Mouse (Mus musculus): ENCODE results near the gene Sult1a1.

Sult1a1 gene

GRCm38 (mm10) chr7:126657522-126657921 lies 18.7 kb downstream of the Sult1a1 start:
- DNase-seq, result no peak

DNA sequence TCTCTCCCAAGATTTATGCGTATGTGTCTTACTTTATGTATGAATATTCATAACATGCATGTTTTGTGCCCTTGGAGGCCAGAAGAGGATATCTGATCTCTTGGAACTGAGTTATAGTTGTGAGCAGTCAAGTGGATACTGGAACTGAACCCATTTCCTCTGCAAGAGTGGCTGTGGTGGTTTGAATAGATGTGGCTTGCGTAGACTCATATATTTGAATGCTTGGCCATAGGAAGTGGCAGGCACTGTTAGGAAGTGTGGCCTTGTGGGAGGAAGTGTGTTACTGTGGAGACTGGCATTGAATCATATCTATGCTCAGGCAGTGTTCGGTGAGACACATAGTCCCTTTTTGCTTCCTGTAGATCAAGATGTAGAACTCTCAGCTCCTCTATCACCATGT lies 20.5 kb downstream of the Sult1a1 start:
- no peak for DNase-seq

- DNase-seq, result no peak
These were observed 22.2 kb downstream of the Sult1a1 start for GRCm38 (mm10) chr7:126653991-126654390.

GRCm38 (mm10) chr7:126650852-126651251 lies 25.4 kb downstream of the Sult1a1 start:
- no peak for DNase-seq

DNA sequence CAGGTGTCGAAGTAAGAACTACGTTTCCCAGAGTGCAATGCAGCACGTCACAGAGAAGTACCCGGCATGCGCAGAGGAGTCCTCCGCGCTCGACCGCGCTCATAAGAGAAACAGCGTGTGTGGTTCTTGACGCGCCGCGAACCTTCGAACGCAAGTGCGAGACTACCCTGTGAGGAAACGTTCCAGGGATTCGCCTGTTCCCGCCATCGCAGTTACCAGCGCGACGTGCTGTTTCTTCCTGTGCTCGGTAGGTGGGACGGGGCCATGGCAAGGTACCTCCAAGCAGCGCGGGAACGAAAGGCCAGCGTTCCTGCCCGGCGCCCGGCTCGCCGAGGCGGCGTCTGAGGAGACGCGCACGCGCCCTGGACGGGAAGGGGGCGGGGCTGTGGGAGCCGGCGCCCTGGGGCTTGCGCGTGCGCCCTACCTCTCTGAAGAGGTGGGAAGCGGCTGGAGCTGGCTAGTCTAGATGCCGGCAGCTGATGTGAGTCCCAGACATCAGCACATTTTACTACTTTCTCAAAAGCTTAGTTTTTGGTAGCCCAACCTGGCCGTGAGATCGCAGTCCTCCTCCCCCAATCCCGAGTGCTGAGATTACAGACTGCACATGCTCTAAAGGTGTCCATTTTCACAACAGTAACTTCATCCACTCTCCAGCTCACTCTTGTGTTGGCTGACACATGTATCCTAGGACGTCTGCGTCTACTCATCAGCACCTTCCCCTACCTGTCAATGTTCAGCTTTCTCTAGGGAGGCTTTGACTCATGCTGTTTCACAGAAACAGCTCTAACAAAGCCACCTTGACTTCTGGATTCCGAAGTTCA lies 26.8 kb downstream of the Sult1a1 start, which contains the start of gene Sgf29:
Gene Sgf29, plus strand, starts transcription at position 79 of the 821 bp plus-strand sequence.
- peak; percentile 97 for DNase-seq

- peak in 1 of 2 experiments; percentile 22 for DNase-seq
These were observed 27.7 kb downstream of the Sult1a1 start for GRCm38 (mm10) chr7:126648486-126648885.

- DNase-seq, result no peak
These were observed 30.5 kb downstream of the Sult1a1 start for GRCm38 (mm10) chr7:126645708-126646107.

DNA sequence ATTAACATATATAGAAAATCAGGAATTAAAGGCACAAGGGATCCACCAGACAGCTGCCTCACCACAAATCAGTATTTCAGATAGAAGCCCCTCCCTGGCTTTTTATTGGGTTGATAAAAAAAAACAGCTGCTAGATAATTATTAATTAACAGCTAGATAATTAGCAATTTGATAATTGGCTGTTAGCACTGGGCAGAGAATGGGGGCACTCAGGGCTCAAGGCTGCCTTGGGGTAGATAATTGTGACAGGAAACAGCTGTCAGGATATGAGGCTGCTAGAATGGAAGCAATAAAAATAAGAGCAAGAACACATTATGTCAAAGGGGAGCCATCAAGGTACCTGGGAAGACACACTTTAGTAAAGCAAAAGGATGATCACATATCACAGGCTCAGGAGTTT lies 31.3 kb downstream of the Sult1a1 start:
- no peak for DNase-seq

- DNase-seq, result no peak
These were observed 31.9 kb downstream of the Sult1a1 start for GRCm38 (mm10) chr7:126644345-126644744.

- DNase-seq, result peak; percentile 33 to 58
These were observed 33.0 kb downstream of the Sult1a1 start for GRCm38 (mm10) chr7:126643244-126643617.

DNA sequence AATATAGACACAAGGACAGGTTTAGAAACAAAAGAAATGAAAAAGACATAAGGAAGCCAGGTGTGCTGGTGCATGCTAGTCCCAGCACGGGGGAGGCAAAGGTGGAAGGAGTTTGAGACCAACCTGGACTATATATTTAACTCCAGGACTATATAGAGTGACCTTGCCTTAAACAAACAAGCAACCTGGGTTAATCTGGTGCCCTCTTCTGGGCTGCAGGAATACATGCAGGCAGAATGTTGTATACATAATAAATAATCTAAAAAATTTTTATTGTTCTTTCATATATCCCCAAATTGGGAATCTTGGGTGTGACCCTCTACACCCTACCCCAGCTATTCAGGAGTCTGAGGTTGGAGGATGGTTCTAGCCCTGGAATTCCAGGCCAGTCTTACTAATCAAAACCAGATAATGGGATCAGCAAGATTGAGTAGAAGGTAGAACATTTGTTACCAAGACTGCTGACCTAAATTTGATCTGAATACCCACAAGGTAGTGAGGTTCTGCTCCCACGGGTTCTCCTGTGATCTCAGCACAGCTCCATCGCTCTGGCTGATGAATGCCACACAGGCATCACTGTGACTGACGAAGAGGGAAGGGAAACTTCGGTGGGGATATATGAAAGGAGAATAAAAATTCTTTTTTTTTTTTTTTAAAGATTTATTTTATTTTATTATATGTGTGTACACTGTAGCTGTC lies 33.5 kb downstream of the Sult1a1 start:
- DNase-seq, result no peak

DNA sequence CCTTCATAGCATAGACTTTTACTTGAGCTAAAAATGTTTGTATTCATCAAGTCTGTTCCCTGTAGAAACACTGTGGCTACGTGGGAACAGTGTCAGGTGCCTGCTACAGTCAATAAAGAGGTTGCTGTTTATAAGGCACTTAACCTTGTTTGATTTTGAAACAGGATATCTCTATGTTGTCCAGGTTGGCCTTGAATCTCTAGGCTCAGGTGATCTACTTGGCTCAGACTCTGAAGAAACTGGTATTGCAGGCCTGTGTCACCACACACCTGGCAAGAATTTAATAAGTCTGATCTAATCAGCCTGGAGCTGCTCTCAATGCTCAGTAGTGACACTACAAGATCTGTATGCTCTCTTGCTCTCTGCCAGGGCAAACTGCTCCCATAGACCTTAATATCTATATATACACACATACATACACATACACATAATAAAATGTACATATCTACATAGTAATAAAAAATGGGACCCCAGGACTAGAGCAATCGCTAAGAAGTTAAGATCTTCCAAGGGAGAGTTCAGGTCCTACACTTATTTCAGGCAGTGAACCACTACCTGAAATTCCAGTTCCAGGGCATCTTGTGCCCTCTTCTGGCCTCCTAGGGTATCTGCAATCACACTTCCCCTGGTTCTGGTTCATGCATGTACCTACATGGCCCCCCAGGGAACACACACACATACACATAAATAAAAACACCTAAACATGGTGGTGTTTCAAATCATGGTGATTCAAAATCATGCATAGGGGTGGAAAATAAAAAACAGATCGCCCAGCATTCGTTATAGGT lies 39.3 kb downstream of the Sult1a1 start:
- DNase-seq, result peak; percentile 19 to 41

GRCm38 (mm10) chr7:126635375-126635774 lies 40.9 kb downstream of the Sult1a1 start:
- DNase-seq, result no peak

DNA sequence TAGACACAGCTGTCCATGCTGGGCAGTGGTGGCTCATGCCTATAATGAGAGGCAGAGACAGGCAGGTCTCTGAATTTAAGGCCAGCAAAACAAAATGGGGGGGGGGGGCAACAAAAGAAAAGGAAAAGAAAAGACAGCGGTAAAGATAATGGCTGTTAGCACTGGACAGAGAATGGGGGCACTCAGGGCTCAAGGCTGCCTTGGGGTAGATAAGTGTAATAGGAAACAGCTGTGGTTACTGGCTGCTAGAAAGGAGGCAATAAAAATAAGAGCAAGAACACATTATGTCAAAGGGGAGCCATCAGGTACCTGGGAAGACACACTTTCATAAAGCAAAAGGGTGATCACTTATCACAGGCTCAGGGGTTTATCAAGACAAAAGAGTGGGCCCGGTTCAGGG lies 43.8 kb downstream of the Sult1a1 start:
- no peak for DNase-seq

GRCm38 (mm10) chr7:126630824-126631518 lies 45.3 kb downstream of the Sult1a1 start, which contains the start of gene Nupr1:
Gene Nupr1, minus strand, starts transcription at chr7:126630861.
- no peak for DNase-seq

- DNase-seq, result no peak
These were observed 46.3 kb downstream of the Sult1a1 start for GRCm38 (mm10) chr7:126629915-126630314.

- DNase-seq, result no peak
These were observed 48.1 kb downstream of the Sult1a1 start for GRCm38 (mm10) chr7:126628111-126628510.

DNA sequence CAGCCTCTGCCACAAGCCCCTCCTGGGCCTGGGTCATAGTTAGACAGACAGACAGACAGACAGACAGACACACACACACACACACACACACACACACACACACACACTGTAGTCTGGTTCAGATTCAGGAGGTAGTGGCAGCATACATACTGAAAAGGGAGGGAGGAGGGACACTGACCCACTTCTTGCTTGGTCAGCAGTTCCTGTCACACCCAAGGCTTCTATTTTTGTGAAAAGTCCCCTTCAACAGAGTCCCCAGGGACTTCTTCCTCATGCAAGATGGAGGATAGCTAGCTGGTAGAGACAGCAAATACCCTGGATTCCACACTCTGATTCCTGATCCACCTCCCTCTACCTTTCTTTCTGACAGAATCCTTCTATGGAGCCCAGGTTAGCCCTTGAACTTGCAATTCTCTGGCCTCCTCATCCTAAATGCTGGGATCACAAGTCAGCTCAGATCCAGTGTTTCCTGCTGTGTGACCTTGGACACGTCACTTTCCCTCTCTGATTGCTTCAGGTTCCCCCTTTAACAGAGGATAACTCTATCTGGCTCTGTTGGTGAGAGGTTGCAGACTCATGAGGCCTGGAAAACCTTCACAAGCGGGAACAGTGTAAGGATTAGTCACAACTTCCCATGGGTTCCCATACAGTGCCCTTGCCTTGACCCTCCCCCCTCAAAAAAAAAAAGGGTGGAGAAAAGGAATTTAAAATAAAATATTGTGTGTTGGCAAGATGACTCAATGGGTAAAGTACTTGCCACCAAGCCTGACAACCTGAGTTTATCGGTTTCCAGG lies 50.2 kb downstream of the Sult1a1 start:
- DNase-seq, result no peak

- peak in 1 of 2 experiments; percentile 15 for DNase-seq
These were observed 50.9 kb downstream of the Sult1a1 start for GRCm38 (mm10) chr7:126625369-126625768.

DNA sequence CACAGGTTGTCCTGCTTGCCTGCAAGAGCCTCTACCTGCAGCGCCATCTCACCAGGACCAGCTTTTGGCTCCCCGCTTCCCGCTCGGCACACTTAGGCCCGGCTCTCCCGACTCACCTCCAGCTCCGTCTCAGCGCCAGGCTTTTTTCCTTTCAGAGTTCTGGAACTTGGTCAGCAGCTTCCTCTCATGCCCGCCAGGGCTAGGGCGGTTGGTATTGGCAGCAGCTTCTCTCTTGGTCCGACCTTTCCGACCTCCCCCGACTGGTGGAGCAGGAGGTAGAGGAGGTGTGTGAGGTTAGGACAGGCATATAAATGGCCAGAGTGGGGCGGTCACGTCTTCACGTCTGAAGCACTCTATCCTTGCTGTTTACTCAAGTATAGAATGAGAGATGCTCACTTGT lies 51.5 kb downstream of the Sult1a1 start:
- no peak for DNase-seq

DNA sequence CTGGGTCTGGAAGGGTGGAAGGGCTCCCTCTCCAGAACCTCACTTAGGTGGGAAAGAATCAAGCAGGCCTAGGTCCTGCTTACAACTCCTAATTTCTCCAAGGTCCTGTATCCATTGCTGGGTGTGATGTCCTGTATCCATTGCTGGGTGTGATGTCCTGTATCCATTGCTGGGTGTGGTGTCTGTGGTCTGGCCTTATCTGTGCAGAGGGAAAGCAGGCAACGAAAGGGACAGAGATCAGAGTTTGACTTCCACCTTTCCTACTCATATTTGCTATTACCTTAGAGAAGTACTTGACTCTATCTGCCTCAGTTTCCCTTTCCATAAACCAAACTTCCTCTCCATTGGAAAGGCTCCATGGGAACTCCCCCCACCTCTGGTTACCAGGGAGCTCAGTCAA lies 52.9 kb downstream of the Sult1a1 start:
- DNase-seq, result no peak

Measured in cerebellum, postnatal 25 days (tissue).